Mouse (Mus musculus): Measurements from ENCODE around the gene 1700016K19Rik. TPM values are rescaled to one million over a fixed set of nuclear protein-coding genes. Genes with fewer than 3 reads are reported as not detected.

Gene 1700016K19Rik
- total and polyA plus RNA-seq, 3 experiments, result 1.3 TPM; not detected in 2

DNA sequence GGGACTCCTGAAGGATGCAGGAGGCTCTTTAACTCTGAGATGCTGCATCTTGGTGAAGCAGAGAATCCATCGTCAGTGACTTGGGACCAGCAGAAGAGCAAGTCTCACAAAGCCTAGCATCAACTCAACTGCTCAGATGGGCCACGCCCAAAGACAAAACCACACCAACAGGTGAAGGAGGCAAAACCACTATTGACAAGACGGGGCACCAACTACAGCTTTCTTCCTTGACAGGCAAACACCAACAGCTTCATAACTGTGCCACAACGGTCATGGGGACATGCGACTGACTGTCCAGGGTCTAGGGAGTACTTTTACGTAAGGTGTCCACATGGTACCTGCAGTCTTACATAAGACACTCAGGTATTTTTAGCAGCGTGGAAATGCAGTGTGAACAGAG is 37.9 kb upstream of the 1700016K19Rik start:
- no peak for TF ChIP-seq CTCF (IDR thresholded peaks at IDR 0.05)
- H3K9ac ChIP-seq (ENCODE audit: low read depth, low read length), result no peak overlapping the region
- 90% methylated on average over 7 of the region's 7 CpGs for WGBS
- DNase-seq, result no peak
- no peaks in the 10 kb centered on the region for H3K27me3 ChIP-seq (ENCODE audit: control insufficient read depth, insufficient read depth, low read length)
- no peak overlapping the region for H3K4me3 ChIP-seq
- H3K27ac ChIP-seq, result no peak overlapping the region
- H3K4me1 ChIP-seq (ENCODE audit: control insufficient read depth, insufficient read depth, low read length), result no peaks in the 10 kb centered on the region
- intact Hi-C loops (cut with DNase I), result no loop called here
- no peaks in the 10 kb centered on the region for H3K36me3 ChIP-seq (ENCODE audit: control insufficient read depth, insufficient read depth, low read length)
- H3K79me2 ChIP-seq (replicated peaks; ENCODE audit: control insufficient read depth, insufficient read depth, low read length), result no peaks in the 10 kb centered on the region

DNA sequence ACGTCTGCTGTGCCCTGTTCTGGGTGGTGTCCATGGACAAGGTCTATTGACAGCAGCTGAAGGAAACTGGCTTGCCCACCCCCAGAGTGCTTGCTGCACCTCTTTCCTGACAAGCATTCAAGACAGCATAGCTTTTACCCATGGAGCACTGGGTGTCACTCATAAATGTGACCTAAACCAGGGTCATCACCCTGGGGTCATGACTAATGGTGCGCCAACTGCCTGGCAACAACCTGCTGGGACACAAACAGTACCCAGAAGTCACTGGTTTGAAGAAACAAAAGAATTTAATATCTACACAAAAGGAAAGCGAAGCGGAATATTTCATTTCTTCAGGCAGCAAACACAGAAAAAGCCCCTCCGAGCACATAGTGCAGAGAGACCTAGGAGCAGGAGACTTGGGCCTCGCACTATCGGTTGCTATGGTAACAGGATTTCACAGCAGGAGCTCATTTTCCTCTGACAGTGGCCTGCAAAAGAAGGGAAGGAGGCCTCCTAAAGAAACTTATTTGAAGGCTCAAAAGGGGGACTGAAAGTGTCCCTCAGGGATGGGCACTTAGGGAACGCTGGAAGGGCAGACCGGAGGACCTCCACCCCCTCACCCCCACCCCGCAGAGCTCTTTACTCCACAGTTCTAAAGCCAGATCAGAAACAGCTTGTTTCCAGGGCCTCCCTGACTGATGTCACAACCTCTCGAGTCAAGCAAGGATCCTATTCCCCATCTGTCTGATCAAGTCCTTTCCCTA is 35.8 kb upstream of the 1700016K19Rik start:
- 71% methylated on average over 11 of the region's 11 CpGs for WGBS
- no peak for TF ChIP-seq POLR2A (IDR thresholded peaks at IDR 0.05; ENCODE audit: insufficient read depth, low read depth, low read length)
- TF ChIP-seq EP300 (IDR thresholded peaks at IDR 0.05; ENCODE audit: insufficient read depth, low read depth, low read length), result no peak
- H3K4me1 ChIP-seq (ENCODE audit: control insufficient read depth, insufficient read depth, low read length), result no peaks in the 10 kb centered on the region
- no peak overlapping the region for H3K9ac ChIP-seq (ENCODE audit: low read depth, low read length)
- DNase-seq, result no peak
- H3K27ac ChIP-seq, result no peak overlapping the region
- no peak overlapping the region for H3K4me3 ChIP-seq
- H3K27me3 ChIP-seq (ENCODE audit: control insufficient read depth, insufficient read depth, low read length), result no peaks in the 10 kb centered on the region
- no peaks in the 10 kb centered on the region for H3K79me2 ChIP-seq (replicated peaks; ENCODE audit: control insufficient read depth, insufficient read depth, low read length)
- intact Hi-C loops (cut with DNase I), result no loop called here
- H3K36me3 ChIP-seq (ENCODE audit: control insufficient read depth, insufficient read depth, low read length), result no peaks in the 10 kb centered on the region

DNA sequence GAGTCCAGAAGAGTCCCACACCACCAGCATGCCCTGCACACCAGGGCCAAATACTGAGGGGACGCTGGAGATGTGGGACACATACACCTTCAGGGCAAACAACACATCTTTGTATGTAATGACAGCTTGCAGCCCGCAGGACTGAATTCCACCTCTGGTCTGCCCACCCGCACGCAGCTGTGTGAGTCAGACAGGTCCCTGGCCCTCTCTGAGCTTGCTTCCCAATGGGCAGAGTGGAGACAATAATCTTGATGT is 35.3 kb upstream of the 1700016K19Rik start:
- no peak overlapping the region for H3K9ac ChIP-seq (ENCODE audit: low read depth, low read length)
- intact Hi-C loops (cut with DNase I), result no loop called here

DNA sequence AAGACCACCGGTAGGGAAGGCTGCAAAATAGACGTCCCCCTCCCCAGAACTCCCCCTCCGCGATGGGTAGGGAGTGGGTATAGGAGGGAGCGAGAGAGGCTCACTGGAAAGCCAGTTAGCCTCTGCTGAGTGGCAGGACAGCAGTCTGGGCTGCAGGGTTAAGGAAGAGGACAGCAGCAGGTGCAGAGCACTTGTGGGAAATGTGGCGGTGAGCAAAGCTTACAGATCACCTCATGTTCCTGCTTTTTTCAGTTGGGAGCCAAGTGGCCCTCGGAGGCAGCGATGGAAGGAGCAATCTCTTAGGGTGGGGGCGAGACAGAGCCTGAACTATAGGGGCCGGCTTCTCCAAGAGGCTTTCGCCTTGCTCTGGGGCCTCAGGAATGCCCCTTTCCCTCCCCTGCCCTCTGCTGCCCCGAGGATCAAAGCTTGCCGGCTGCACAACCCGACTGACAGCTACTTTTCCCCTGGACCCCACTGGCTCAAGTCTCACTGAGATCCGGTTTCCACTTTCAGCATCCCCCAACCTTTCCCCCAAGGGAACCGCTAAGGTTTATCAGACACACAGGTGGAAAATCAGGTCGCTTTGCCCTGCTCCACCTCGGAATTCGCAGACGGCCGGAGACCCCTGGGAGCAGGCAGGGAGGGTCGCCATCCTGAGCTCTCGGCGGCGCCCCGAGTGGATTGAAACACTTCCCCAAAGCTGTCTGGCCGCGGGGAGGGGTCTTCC is 33.9 kb upstream of the 1700016K19Rik start:
- Histone ChIP-seq H3K9ac (ENCODE audit: low read depth, low read length) (peak overlapping the region; percentile 74), H3K79me2 (replicated peaks; ENCODE audit: control insufficient read depth, insufficient read depth, low read length) (no peaks in the 10 kb centered on the region), H3K36me3 (ENCODE audit: control insufficient read depth, insufficient read depth, low read length) (no peaks in the 10 kb centered on the region), H3K27ac (peak overlapping the region; percentile 92), H3K4me1 (ENCODE audit: control insufficient read depth, insufficient read depth, low read length) (no peaks in the 10 kb centered on the region), H3K27me3 (ENCODE audit: control insufficient read depth, insufficient read depth, low read length) (no peaks in the 10 kb centered on the region), H3K4me3 (peak overlapping the region; percentile 70)
- WGBS, result 31% methylated on average over 28 of the region's 28 CpGs
- DNase-seq, result no peak
- intact Hi-C loops (cut with DNase I), result loop anchor here (2.0 to 5.0 kb wide), 4 partner anchors 29 to 249 kb away; no protein-coding TSS in a partner anchor
- TF ChIP-seq POLR2A (IDR thresholded peaks at IDR 0.05; ENCODE audit: insufficient read depth, low read depth, low read length), result no peak
- no peak for TF ChIP-seq CTCF (IDR thresholded peaks at IDR 0.05)
- TF ChIP-seq EP300 (IDR thresholded peaks at IDR 0.05; ENCODE audit: insufficient read depth, low read depth, low read length), result no peak

More for the DNA sequence above, 35.3 kb upstream of the 1700016K19Rik start:
- no peak overlapping the region for H3K4me3 ChIP-seq
- no peaks in the 10 kb centered on the region for H3K79me2 ChIP-seq (replicated peaks; ENCODE audit: control insufficient read depth, insufficient read depth, low read length)
- no peaks in the 10 kb centered on the region for H3K27me3 ChIP-seq (ENCODE audit: control insufficient read depth, insufficient read depth, low read length)
- H3K4me1 ChIP-seq (ENCODE audit: control insufficient read depth, insufficient read depth, low read length), result no peaks in the 10 kb centered on the region
- no peak for TF ChIP-seq EP300 (IDR thresholded peaks at IDR 0.05; ENCODE audit: insufficient read depth, low read depth, low read length)
- TF ChIP-seq POLR2A (IDR thresholded peaks at IDR 0.05; ENCODE audit: insufficient read depth, low read depth, low read length), result no peak
- TF ChIP-seq CTCF (IDR thresholded peaks at IDR 0.05), result no peak
- no peak overlapping the region for H3K27ac ChIP-seq
- no peak for DNase-seq
- no peaks in the 10 kb centered on the region for H3K36me3 ChIP-seq (ENCODE audit: control insufficient read depth, insufficient read depth, low read length)
- WGBS, result 91% methylated on average over 4 of the region's 4 CpGs

DNA sequence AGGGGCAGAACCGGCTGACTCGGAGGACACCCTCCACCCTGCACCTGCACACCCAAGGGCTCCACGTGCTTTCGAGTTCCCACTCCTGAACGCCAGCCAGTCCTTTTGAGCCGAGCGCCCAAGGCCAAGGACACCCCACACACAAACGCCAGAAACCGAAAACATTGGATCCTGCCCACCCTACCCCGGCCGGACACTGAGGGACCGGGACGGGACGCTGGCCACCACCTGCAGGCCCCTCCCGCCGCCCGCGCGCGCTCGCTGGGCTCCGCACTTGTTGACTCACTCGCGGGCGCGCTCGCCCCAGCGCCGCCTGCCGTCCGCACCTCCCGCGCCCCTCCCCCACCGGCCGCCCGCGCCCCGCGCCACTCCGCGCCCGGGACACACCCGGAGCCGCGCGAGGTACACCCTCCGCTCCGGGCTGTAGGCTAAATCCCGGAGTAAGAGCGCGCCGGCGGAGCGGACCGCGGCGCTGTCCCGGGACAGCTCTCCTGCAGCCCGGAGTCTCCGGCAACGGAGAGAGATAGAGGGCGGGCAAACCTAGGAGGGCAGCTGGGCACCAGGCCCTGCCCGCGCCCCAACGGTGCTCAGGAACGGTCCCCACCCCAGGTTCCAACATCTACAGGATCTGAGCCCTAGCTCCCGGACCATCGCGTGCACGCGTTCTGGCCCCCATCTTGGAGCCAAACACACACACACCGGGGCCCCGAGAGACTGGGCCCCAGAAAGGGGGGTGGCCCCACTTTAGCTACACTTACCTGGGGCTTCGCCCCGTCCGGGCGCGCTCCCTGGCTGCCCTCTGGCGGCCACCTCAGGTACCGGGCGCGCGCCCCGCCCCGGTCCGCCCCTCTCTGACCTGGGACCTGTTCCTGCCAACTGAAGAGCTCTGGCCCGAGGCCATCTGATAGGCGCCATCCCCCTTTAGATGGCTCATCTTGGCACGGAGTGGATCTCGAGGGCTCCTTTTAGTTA is 33.0 kb upstream of the 1700016K19Rik start:
- peak overlapping the region; percentile 92 for H3K27ac ChIP-seq
- H3K79me2 ChIP-seq (replicated peaks; ENCODE audit: control insufficient read depth, insufficient read depth, low read length), result no peaks in the 10 kb centered on the region
- peak overlapping the region; percentile 74 for H3K9ac ChIP-seq (ENCODE audit: low read depth, low read length)
- DNase-seq, result peak; percentile 91 to 92
- H3K4me3 ChIP-seq, result peak overlapping the region; percentile 70
- 1% methylated on average over 90 of the region's 90 CpGs for WGBS
- TF ChIP-seq EP300 (IDR thresholded peaks at IDR 0.05; ENCODE audit: insufficient read depth, low read depth, low read length), result no peak
- TF ChIP-seq POLR2A (IDR thresholded peaks at IDR 0.05; ENCODE audit: insufficient read depth, low read depth, low read length), result peak; percentile 45; the same call in 1 of the 2 replicates
- TF ChIP-seq CTCF (IDR thresholded peaks at IDR 0.05), result peak; percentile 91
- no peaks in the 10 kb centered on the region for H3K4me1 ChIP-seq (ENCODE audit: control insufficient read depth, insufficient read depth, low read length)
- intact Hi-C loops (cut with DNase I), result loop anchor here (1.0 to 5.0 kb wide), 7 partner anchors 30 to 249 kb away; no protein-coding TSS in a partner anchor
- H3K27me3 ChIP-seq (ENCODE audit: control insufficient read depth, insufficient read depth, low read length), result no peaks in the 10 kb centered on the region
- no peaks in the 10 kb centered on the region for H3K36me3 ChIP-seq (ENCODE audit: control insufficient read depth, insufficient read depth, low read length)

Measured in heart, adult 2 months (tissue).